Mouse (Mus musculus) CH12.LX (cell line): ENCODE measurements at regions not wholly inside any gene's neighbourhood (a gene's known extent, or its start where the extent isn't known, plus 50 kb on each side); places are given as distances from the start of the nearest gene placed in this dataset.

Experiments used
- DNase-seq: peaks from one replicate; pipeline ENCODE4 v3.0.0-alpha.2; 2013; ENCODE audit errors: extremely low read depth
- H3K27ac ChIP-seq: 2 replicates; pipeline ENCODE4 v1.5.1; 2012; ENCODE audit warnings: low read depth, mild to moderate bottlenecking, control low read depth, moderate library complexity; ENCODE audit not compliant: insufficient read depth
- H3K27me3 ChIP-seq: replicated peaks from 2 replicates; pipeline ENCODE3; 2012; ENCODE audit warnings: inconsistent platforms
- H3K36me3 ChIP-seq, 2 experiments: replicated peaks in 1 of 2; 2 replicates each; pipeline versions ENCODE3 to v1.6.1; 2012; ENCODE audit warnings: inconsistent platforms in 1 of 2, low read length in 1 of 2, mild to moderate bottlenecking in 1 of 2, mixed read lengths in 1 of 2, moderate library complexity in 1 of 2; ENCODE audit not compliant: control insufficient read depth in 1 of 2, insufficient read depth in 1 of 2
- H3K4me1 ChIP-seq, 2 experiments: 2 replicates each; pipeline ENCODE4 v1.6.1; 2012; ENCODE audit warnings: inconsistent platforms in 1 of 2, moderate library complexity in 1 of 2; ENCODE audit not compliant: insufficient read depth in 2 of 2, control insufficient read depth in 1 of 2
- H3K4me2 ChIP-seq: 2 replicates; pipeline ENCODE4 v1.6.1; 2012; ENCODE audit warnings: low read depth, mild to moderate bottlenecking, control low read depth; ENCODE audit not compliant: poor library complexity, insufficient read depth, severe bottlenecking
- H3K4me3 ChIP-seq, 3 experiments: fragments of 150-350 bp in 1 of 3; sonication (generic) in 1 of 3; replicated peaks in 1 of 3; 2 replicates each; pipeline versions ENCODE3 to v1.5.1; 2011 to 2012; ENCODE audit warnings: low read depth in 2 of 3, low read length in 2 of 3, mild to moderate bottlenecking in 2 of 3, moderate library complexity in 2 of 3, control low read depth in 1 of 3, improper control_type of control experiment in 1 of 3, inconsistent platforms in 1 of 3, mixed read lengths in 1 of 3; ENCODE audit not compliant: poor library complexity in 1 of 3
- H3K79me2 ChIP-seq: replicated peaks from 2 replicates; pipeline ENCODE4 v1.6.1; 2012; ENCODE audit warnings: mild to moderate bottlenecking, moderate library complexity; ENCODE audit not compliant: control insufficient read depth, poor library complexity, insufficient read depth, severe bottlenecking; ENCODE audit errors: extremely low read depth
- H3K9ac ChIP-seq: 2 replicates; pipeline ENCODE4 v1.6.1; 2012; ENCODE audit warnings: low read depth, mild to moderate bottlenecking, control low read depth, moderate library complexity; ENCODE audit not compliant: insufficient read depth
- H3K9me3 ChIP-seq: replicated peaks from 2 replicates; pipeline ENCODE3; 2012; ENCODE audit warnings: low read length, inconsistent platforms, mixed read lengths
- BHLHE40 ChIP-seq: IDR thresholded peaks from 2 replicates; pipeline ENCODE4 v1.6.1; 2011; ENCODE audit warnings: mild to moderate bottlenecking, low read depth, low read length, improper control_type of control experiment
- CHD1 ChIP-seq: IDR thresholded peaks from 2 replicates; pipeline ENCODE4 v1.6.1; 2012; ENCODE audit warnings: low read depth, low read length, improper control_type of control experiment, inconsistent platforms
- EP300 ChIP-seq: IDR thresholded peaks from 2 replicates; pipeline ENCODE4 v1.6.1; 2011; ENCODE audit warnings: low read length, improper control_type of control experiment
- HCFC1 ChIP-seq: IDR thresholded peaks from 2 replicates; pipeline ENCODE4 v1.6.1; 2012; ENCODE audit warnings: low read depth, mild to moderate bottlenecking, inconsistent platforms, low read length, improper control_type of control experiment
- KAT2A ChIP-seq: IDR thresholded peaks from 2 replicates; pipeline ENCODE4 v1.6.1; 2012; ENCODE audit warnings: low read length, improper control_type of control experiment, inconsistent platforms; ENCODE audit not compliant: insufficient replicate concordance
- MAFK ChIP-seq: IDR thresholded peaks from 2 replicates; pipeline ENCODE4 v1.6.1; 2011; ENCODE audit warnings: low read length, improper control_type of control experiment; ENCODE audit not compliant: insufficient replicate concordance
- MAX ChIP-seq: IDR thresholded peaks from 2 replicates; pipeline ENCODE4 v1.6.1; 2011; ENCODE audit warnings: low read length, improper control_type of control experiment
- MAZ ChIP-seq: IDR thresholded peaks from 2 replicates; pipeline ENCODE4 v1.6.1; 2012; ENCODE audit warnings: low read depth, mild to moderate bottlenecking, inconsistent platforms, low read length, improper control_type of control experiment, moderate library complexity
- MXI1 ChIP-seq: IDR thresholded peaks from 2 replicates; pipeline ENCODE4 v1.6.1; 2011; ENCODE audit warnings: mild to moderate bottlenecking, low read depth, low read length, improper control_type of control experiment
- MYC ChIP-seq: IDR thresholded peaks from 2 replicates; pipeline ENCODE4 v1.6.1; 2011; ENCODE audit warnings: low read depth, mild to moderate bottlenecking, improper control_type of control experiment, low read length
- SIN3A ChIP-seq: IDR thresholded peaks from 2 replicates; pipeline ENCODE4 v1.6.1; 2012; ENCODE audit warnings: low read length, improper control_type of control experiment, inconsistent platforms
- SMC3 ChIP-seq: IDR thresholded peaks from 2 replicates; pipeline ENCODE4 v1.6.1; 2011; ENCODE audit warnings: low read depth, low read length, improper control_type of control experiment
- TBP ChIP-seq: conservative IDR thresholded peaks from 2 replicates; pipeline ENCODE4 v1.6.1; 2011; ENCODE audit warnings: low read depth, low read length, improper control_type of control experiment
- TCF12 ChIP-seq: IDR thresholded peaks from 2 replicates; pipeline ENCODE4 v1.6.1; 2014; ENCODE audit warnings: low read depth, mild to moderate bottlenecking, inconsistent platforms, low read length, improper control_type of control experiment
- UBTF ChIP-seq: IDR thresholded peaks from 2 replicates; pipeline ENCODE4 v1.6.1; 2012; ENCODE audit warnings: low read depth, mild to moderate bottlenecking, inconsistent platforms, low read length, improper control_type of control experiment, moderate library complexity
- USF2 ChIP-seq: conservative IDR thresholded peaks from 2 replicates; pipeline ENCODE4 v1.6.1; 2011; ENCODE audit warnings: low read depth, low read length, improper control_type of control experiment
- ZC3H11A ChIP-seq: IDR thresholded peaks from 2 replicates; pipeline ENCODE4 v1.6.1; 2012; ENCODE audit warnings: low read depth, mild to moderate bottlenecking, inconsistent platforms, low read length, improper control_type of control experiment
- ZKSCAN1 ChIP-seq: IDR thresholded peaks from 2 replicates; pipeline ENCODE4 v1.6.1; 2012; ENCODE audit warnings: low read depth, inconsistent platforms, low read length, improper control_type of control experiment, borderline replicate concordance
- ZNF384 ChIP-seq: IDR thresholded peaks from 2 replicates; pipeline ENCODE4 v1.6.1; 2012; ENCODE audit warnings: low read depth, low read length, improper control_type of control experiment, inconsistent platforms
- dilution Hi-C: fragments of 300-500 bp; cut with MboI; formaldehyde crosslinking; loops from 2 replicates; pipeline ENCODE4 v1.14.3; 2020; ENCODE audit warnings: low sequenced_read_pairs; ENCODE audit not compliant: extremely low pct_unique_long_range_greater_than_20kb, extremely low pct_ligation_motif_present
- in situ Hi-C: fragments of 300-500 bp; cut with MboI; formaldehyde crosslinking; loops from 3 replicates; pipeline ENCODE4 v1.14.3; 2019; ENCODE audit warnings: low sequenced_read_pairs, low pct_ligation_motif_present, low pct_unique_long_range_greater_than_20kb, mixed read lengths

DNA sequence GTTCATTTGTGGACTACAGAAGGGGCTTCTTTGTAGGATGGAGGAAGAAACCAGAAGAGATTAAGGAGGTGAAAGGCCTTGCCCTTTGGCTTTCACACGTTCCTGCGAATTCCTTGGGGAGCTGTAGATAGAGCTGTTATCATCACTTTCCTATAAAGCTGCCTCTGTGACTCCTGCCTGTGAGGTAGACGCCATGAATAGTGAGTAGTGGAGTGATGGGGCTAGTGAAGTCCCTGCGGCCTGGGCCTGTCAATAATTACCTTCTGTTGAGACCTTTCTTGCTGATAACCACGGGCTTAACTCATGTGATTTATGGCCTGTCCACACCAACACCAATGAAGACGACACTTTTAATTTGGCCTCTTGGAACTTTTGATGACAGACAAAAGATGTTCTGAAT, 146.0 kb upstream of the Ednra start:
- TF ChIP-seq HCFC1 (no peak), ZNF384 (no peak), SMC3 (no peak), MAFK (no peak), MYC (no peak), MAZ (no peak)
- Histone ChIP-seq H3K9ac (no peak overlapping the region), H3K4me2 (no peak overlapping the region), H3K4me3 (no peak overlapping the region), H3K27me3 (no peaks in the 10 kb centered on the region), H3K79me2 (no peaks in the 10 kb centered on the region), H3K27ac (no peak overlapping the region), H3K4me1 (no peaks in the 10 kb centered on the region), H3K9me3 (no peaks in the 10 kb centered on the region), H3K36me3 (no peaks in the 10 kb centered on the region)
- no peak for DNase-seq
- in situ Hi-C loops = no loop called here
- dilution Hi-C loops = no loop called here

DNA sequence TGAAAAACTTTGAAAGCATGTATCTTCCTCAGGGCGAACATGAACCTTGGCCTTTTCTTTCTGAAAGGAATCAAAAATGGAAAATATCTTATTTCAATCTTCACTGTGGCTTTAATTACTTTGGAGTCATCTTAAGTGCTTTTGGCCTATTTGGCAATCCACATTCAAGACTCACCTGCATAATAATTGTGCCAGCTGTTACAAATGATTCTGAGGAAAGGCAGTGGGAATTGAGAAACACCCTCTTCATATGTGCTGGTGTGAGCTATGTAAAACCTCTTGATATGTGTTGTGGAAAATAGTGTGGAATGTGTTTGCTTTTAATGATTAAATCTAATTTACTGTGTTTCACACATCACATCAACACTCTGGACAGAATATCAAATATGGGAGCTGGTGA, 148.5 kb upstream of the Ednra start:
- Histone ChIP-seq H3K27me3 (no peaks in the 10 kb centered on the region), H3K79me2 (no peaks in the 10 kb centered on the region), H3K4me3 (no peak overlapping the region), H3K27ac (no peak overlapping the region), H3K9me3 (no peaks in the 10 kb centered on the region), H3K4me1 (no peaks in the 10 kb centered on the region), H3K36me3 (no peaks in the 10 kb centered on the region), H3K4me2 (no peak overlapping the region), H3K9ac (no peak overlapping the region)
- in situ Hi-C loops (no loop called here), dilution Hi-C loops (no loop called here)
- TF ChIP-seq TBP (no peak), SIN3A (no peak), ZC3H11A (no peak), KAT2A (no peak), BHLHE40 (no peak), MAX (no peak), MXI1 (no peak), EP300 (no peak), ZKSCAN1 (no peak), ZNF384 (no peak), TCF12 (no peak), USF2 (no peak), SMC3 (no peak), UBTF (no peak), CHD1 (no peak)
- DNase-seq = no peak
